Mouse (Mus musculus) thymus, postnatal 10 days (tissue): ENCODE data around the gene Tuba1c.

Experiments
- DNase-seq, 2 experiments: peaks; one replicate each; pipeline ENCODE4 v3.0.0; 2021; ENCODE audit warnings: low spot score in 2 of 2

Gene Tuba1c

GRCm38 (mm10) chr15:98996840-98997239, 32.9 kb upstream of the Tuba1c start:
- no peak for DNase-seq

GRCm38 (mm10) chr15:98997938-98998774, 31.5 kb upstream of the Tuba1c start:
- DNase-seq, result no peak

GRCm38 (mm10) chr15:98998775-98999157, 30.9 kb upstream of the Tuba1c start:
- DNase-seq, result no peak

GRCm38 (mm10) chr15:99000535-99001283, 29.0 kb upstream of the Tuba1c start:
- peak in 1 of 2 experiments; percentile 63 for DNase-seq

GRCm38 (mm10) chr15:99001451-99001931, 28.2 kb upstream of the Tuba1c start:
- no peak for DNase-seq

GRCm38 (mm10) chr15:99003600-99003999, 26.1 kb upstream of the Tuba1c start:
- no peak for DNase-seq

GRCm38 (mm10) chr15:99008801-99009241, 20.9 kb upstream of the Tuba1c start:
- DNase-seq, result peak; percentile 54 to 58

- DNase-seq, result no peak
Observed at GRCm38 (mm10) chr15:99010896-99011295, 18.8 kb upstream of the Tuba1c start.

GRCm38 (mm10) chr15:99011946-99012345, 17.7 kb upstream of the Tuba1c start:
- no peak for DNase-seq

- DNase-seq, result no peak
Observed at GRCm38 (mm10) chr15:99014496-99015030, 15.1 kb upstream of the Tuba1c start.

- DNase-seq, result no peak
Observed at GRCm38 (mm10) chr15:99017355-99017761, 12.3 kb upstream of the Tuba1c start.

- DNase-seq, result no peak
Observed at GRCm38 (mm10) chr15:99017986-99018385, 11.7 kb upstream of the Tuba1c start.

- no peak for DNase-seq
Observed at GRCm38 (mm10) chr15:99018630-99019029, 11.1 kb upstream of the Tuba1c start.

- no peak for DNase-seq
Observed at GRCm38 (mm10) chr15:99019436-99019835, 10.3 kb upstream of the Tuba1c start.

GRCm38 (mm10) chr15:99020171-99020570, 9.5 kb upstream of the Tuba1c start:
- no peak for DNase-seq

- no peak for DNase-seq
Observed at GRCm38 (mm10) chr15:99021255-99021654, 8.4 kb upstream of the Tuba1c start.

- peak; percentile 47 to 82 for DNase-seq
Observed at GRCm38 (mm10) chr15:99024668-99025314, 4.9 kb upstream of the Tuba1c start.

GRCm38 (mm10) chr15:99025414-99025813, 4.3 kb upstream of the Tuba1c start:
- DNase-seq, result no peak

GRCm38 (mm10) chr15:99026259-99026658, 3.4 kb upstream of the Tuba1c start:
- DNase-seq, result peak; percentile 14 to 59

- no peak for DNase-seq
Observed at GRCm38 (mm10) chr15:99027116-99027515, 2.6 kb upstream of the Tuba1c start.

- DNase-seq, result no peak
Observed at GRCm38 (mm10) chr15:99028874-99029458, 725 bp upstream of the Tuba1c start.
